Mouse (Mus musculus): Measurements from ENCODE around the gene 1600002K03Rik.

- no peak for TF ChIP-seq CTCF (IDR thresholded peaks at IDR 0.05; ENCODE audit: low read depth, low read length)
- no peak for TF ChIP-seq GATA1 (IDR thresholded peaks at IDR 0.05; ENCODE audit: borderline replicate concordance, low read length)
- TF ChIP-seq TAL1 (conservative IDR thresholded peaks at IDR 0.05; ENCODE audit: low read depth, low read length), result no peak
- TF ChIP-seq GATA2 (IDR thresholded peaks at IDR 0.05; ENCODE audit: borderline replicate concordance, low read depth, low read length), result no peak
Measured at GRCm38 (mm10) chr10:80139439-80139775, 33.3 kb upstream of the 1600002K03Rik start.

Measured in G1E (cell line).